Mouse (Mus musculus) c-Kit-positive CD71-positive TER-119-positive erythroid progenitor cells, embryonic 14.5 days (primary cell): ENCODE measurements around the gene Olfr1201.

ENCODE experiments used
- DNase-seq: peaks from one replicate; pipeline ENCODE4 v3.0.0-alpha.2; 2013; ENCODE audit warnings: low spot score

The Olfr1201 gene

DNA sequence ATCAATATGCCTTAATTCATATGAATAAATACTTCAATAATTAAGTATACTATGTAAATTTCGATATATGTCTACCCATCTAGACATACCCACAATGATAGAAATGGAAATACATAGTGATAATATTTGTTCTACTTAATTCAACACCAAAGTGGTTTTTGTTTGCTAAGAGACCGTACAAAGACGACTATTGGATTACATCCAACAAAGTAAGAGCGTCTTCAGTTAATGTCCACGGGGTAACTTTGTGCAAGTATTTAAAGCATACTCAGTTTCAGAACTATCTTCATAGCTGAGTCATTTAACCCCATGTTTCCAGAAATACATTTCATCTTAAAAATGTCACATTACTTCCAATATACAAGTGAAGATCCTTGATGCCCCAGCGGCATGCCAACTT is at the start of gene Olfr1201:
Olfr1201 (plus strand) TSS at position 301 of the 400 bp plus-strand sequence.
- no peak for DNase-seq

DNA sequence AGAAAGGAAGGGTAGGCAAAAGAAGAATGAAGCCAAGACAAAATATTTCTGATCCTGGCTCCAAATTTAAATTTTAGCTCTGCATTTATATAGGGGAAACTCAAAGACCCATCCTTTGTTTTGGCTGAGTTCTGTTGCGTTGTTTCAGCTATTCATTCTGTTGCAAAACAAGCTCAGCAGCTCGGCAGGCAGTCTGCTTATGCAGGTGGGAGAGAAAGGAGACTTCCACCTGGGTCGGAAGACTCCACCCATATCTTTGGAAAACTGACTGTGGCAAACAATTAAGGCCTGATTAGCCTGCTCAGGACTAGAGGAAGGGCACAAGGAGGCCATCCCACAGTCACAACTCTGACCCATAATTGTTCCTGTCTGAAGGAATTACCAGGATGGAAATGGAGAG is 49.5 kb upstream of the Olfr1201 start:
- no peak for DNase-seq

DNA sequence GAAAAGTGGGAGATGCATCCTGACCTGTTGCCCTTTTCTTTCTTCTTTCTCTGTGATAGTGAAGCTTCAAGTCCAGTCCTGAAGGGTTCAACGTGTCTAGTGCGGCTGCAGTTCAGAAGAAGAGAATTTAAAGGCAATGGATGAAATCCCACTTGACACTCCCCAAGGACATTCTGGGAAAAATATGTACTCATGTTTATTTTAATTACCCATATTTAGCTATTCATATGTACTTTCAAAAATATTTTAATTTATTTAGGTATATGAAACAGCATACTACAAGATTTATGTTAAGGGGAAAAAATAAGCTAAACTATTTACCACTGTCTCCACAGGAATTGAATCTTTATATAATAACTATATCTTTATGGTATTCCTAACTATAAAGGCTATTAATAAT is 41.6 kb upstream of the Olfr1201 start, which contains the start of gene Olfr1198:
Olfr1198 (minus strand) TSS at position 101 of the 400 bp plus-strand sequence.
- no peak for DNase-seq

GRCm38 (mm10) chr2:88760369-88760768 is 32.5 kb upstream of the Olfr1201 start, which contains the start of gene Olfr1199:
Olfr1199 (minus strand) TSS chr2:88760469.
- DNase-seq, result no peak

GRCm38 (mm10) chr2:88770388-88770787 is 22.4 kb upstream of the Olfr1201 start, which contains the start of gene Olfr1200:
Olfr1200 (minus strand) TSS chr2:88770488.
- DNase-seq, result no peak

DNA sequence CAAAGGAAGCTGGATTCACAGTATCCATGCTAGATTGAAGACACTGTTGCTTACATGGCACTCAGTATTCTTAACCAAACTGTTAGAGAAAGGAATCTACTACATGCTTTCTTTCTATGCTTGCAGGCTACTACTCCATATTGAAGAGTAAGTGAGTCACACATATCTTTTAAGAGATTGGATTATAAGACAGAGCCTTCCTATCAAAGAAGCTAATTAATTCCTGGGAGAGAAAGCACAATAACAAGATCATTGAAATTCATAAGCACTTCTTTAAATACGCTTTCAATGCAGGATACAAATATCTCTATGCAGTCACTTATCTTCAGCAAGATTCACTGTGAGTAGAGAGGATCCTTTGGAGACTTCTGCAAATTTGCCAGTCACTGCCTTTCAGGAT is 21.4 kb downstream of the Olfr1201 start, which contains the start of gene Olfr1202:
Olfr1202 (plus strand) TSS at position 301 of the 400 bp plus-strand sequence.
- DNase-seq, result no peak

DNA sequence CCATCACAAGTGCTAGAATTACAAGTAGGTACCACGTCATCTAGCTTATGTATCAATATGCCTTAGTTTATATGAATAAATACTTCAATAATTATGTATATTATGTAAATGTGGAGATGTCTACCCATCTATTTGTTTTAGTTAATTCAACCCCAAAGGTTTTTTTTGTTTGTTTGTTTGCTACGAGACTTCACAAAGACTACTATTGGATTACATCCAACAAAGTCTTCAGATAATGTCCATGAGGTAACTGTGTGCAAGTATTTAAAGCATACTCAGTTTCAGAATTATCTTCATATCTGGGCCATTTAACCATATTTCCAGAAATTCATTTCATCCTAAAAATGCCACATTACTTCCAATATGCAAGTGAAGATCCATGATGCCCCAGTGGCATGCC is 36.6 kb downstream of the Olfr1201 start, which contains the start of gene Olfr1205:
Olfr1205 (plus strand) TSS at position 301 of the 400 bp plus-strand sequence.
- DNase-seq, result no peak

GRCm38 (mm10) chr2:88838477-88838876 is 45.6 kb downstream of the Olfr1201 start:
- no peak for DNase-seq
